Mouse (Mus musculus) G1E (cell line): ENCODE measurements around the gene Golt1a.

Experiments used
- CTCF ChIP-seq: IDR thresholded peaks from 2 replicates; pipeline ENCODE4 v1.5.1; 2012; ENCODE audit warnings: low read depth, low read length, inconsistent platforms, mixed read lengths
- GATA1 ChIP-seq: IDR thresholded peaks from 2 replicates; pipeline ENCODE4 v1.6.1; 2012; ENCODE audit warnings: borderline replicate concordance, low read length, inconsistent platforms, mixed read lengths
- POLR2AphosphoS5 ChIP-seq: IDR thresholded peaks from 2 replicates; pipeline ENCODE4 v1.6.1; 2012; ENCODE audit warnings: low read depth, low read length, inconsistent platforms; ENCODE audit not compliant: insufficient replicate concordance
- TAL1 ChIP-seq: conservative IDR thresholded peaks from 2 replicates; pipeline ENCODE4 v1.6.1; 2012; ENCODE audit warnings: low read depth, low read length, inconsistent platforms, mixed read lengths

DNA sequence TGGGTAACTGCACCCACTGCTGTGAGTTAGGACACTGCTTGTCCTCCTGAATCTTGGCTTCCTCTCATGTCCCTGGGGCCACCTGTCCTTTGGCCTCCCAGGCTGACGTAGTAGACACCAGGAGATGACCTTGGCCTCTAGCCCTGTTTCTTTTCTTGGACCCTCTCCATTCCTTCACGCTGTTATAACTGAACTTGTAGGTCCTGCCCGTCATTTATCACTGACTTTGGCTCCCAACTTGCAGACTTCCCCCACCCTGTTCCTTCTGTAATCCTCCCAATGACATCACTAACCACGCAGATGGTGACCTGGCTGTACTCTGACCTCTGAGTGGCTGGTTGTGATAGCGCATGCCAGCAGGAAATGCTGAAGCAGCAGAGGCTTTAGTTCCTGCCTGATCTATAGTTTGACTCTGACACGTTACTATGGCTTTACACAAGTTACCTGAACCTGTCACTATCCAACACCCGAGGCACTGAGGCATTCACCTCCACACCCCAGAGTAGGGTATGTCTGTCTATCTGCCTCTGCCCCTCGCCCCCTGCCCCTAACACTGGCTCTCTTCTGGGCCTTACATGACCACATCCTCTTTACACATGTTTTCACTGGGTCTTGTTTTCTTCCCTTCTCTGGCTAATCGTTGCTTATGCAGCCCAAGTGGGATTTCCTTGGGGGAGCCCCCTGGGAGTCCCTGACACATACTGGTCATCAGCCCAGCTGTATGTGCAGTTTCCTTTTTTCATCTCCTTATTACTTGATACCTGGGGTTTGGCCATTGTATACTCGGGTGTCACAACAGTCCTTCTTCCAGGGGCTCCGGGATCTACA lies 38.3 kb downstream of the Golt1a start:
- TF ChIP-seq CTCF (no peak), TAL1 (no peak), GATA1 (no peak), POLR2AphosphoS5 (no peak)
